9 mouse cellular contexts compared by ENCODE assay signal in the genomic region with DNA sequence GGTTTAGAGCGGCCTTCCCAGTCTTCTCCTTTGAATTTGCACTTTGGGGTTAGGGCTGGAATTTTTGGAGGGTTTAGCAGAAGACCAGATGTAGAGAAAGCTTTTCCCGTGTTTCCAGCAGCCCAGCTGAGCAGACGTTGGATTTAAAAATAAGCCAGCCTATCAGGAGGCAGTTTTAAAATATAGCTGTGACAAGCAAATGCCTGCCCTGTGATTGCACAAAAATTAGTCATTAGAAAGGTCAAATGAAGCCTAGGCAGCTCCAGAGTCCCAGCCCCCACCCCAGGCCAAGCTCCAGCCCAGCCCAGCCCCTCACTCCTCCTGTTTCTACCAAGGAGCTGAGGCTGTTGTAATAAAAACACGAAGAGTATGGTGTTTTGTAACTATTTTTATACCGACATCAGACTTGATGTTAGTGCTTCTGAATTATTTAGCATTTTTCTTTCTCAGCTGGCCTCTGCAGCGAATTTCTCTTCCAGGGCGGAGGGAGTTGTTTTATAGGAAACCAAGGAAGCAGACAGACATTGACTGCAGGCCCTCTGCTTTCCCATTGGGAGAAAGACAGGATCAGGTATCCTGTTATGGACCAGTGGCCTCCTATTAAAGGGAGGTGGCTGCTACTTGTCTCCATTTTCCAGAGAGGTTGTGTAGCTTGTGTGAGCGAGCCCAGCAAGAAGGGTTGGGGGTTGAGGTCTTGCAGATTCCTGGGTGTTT. TPM values are rescaled to one million over a fixed set of nuclear protein-coding genes. Genes with fewer than 3 reads are reported as not detected.
DNase-seq lines count a peak whose midpoint lies in the region; ATAC-seq and TF ChIP-seq lines count a peak whose summit lies in the region.
"Had no signal": no experiment of that assay in that cellular context is flagged by ENCODE, and none has a peak within 500 bp of the region (broad histone marks: within the 10 kb centered on the region; RNA-seq: fewer than 3 reads in every experiment).

No protein-coding gene starts in this region.

- H3K4me3 ChIP-seq in heart, embryonic 10.5 days, result no peak overlapping the region
- no peak overlapping the region for H3K4me3 ChIP-seq in left cerebral cortex, adult 2 months
- H3K4me3 ChIP-seq in embryonic facial prominence, embryonic 12.5 days, result no peak overlapping the region
- H3K4me3 ChIP-seq in midbrain, embryonic 15.5 days, result no peak overlapping the region
- H3K4me3 ChIP-seq: liver, embryonic 13.5 days had no signal

- H3K9ac ChIP-seq in embryonic facial prominence, embryonic 12.5 days, result no peak overlapping the region
- no peak overlapping the region for H3K9ac ChIP-seq in midbrain, embryonic 15.5 days
- H3K9ac ChIP-seq: liver, embryonic 13.5 days had no signal

- TF ChIP-seq CTCF in left cerebral cortex, adult 2 months (IDR thresholded peaks at IDR 0.05), result no peak

- H3K9me3 ChIP-seq in heart, embryonic 10.5 days, result no peaks in the 10 kb centered on the region
- H3K9me3 ChIP-seq in embryonic facial prominence, embryonic 12.5 days, result no peaks in the 10 kb centered on the region
- no peaks in the 10 kb centered on the region for H3K9me3 ChIP-seq in midbrain, embryonic 15.5 days
- H3K9me3 ChIP-seq: liver, embryonic 13.5 days had no signal

- no peak for ATAC-seq in embryonic facial prominence, embryonic 12.5 days (ENCODE audit: insufficient number of reproducible peaks, insufficient read depth, low FRiP score, low TSS enrichment)
- peak; percentile 5; the same call in 1 of the 2 replicates for ATAC-seq in midbrain, embryonic 15.5 days (replicated peaks)

- peaks cover 15% of the 10 kb centered on the region for H3K4me1 ChIP-seq in heart, embryonic 10.5 days
- peaks cover 29% of the 10 kb centered on the region for H3K4me1 ChIP-seq in embryonic facial prominence, embryonic 12.5 days
- H3K4me1 ChIP-seq in midbrain, embryonic 15.5 days, result peaks cover 17% of the 10 kb centered on the region
- H3K4me1 ChIP-seq: liver, embryonic 13.5 days had no signal

- H3K27ac ChIP-seq in heart, embryonic 10.5 days, result peak overlapping the region; percentile 57; the same call in 1 of the 2 replicates
- peak overlapping the region; percentile 78 for H3K27ac ChIP-seq in left cerebral cortex, adult 2 months
- H3K27ac ChIP-seq in embryonic facial prominence, embryonic 12.5 days, result peak overlapping the region; percentile 52; the same call in 1 of the 2 replicates
- H3K27ac ChIP-seq in midbrain, embryonic 15.5 days, result no peak overlapping the region
- H3K27ac ChIP-seq: liver, embryonic 13.5 days had no signal

- intact Hi-C loops in left cerebral cortex, adult 2 months (cut with DNase I), result no loop called here

- H3K36me3 ChIP-seq in heart, embryonic 10.5 days, result no peaks in the 10 kb centered on the region
- no peaks in the 10 kb centered on the region for H3K36me3 ChIP-seq in embryonic facial prominence, embryonic 12.5 days
- H3K36me3 ChIP-seq in midbrain, embryonic 15.5 days (replicated peaks), result no peaks in the 10 kb centered on the region
- H3K36me3 ChIP-seq: liver, embryonic 13.5 days had no signal

- DNase-seq in heart, embryonic 10.5 days (ENCODE audit: low spot score), result no peak
- DNase-seq in heart, adult 8-10 months (ENCODE audit: low spot score), result no peak
- DNase-seq in left cerebral cortex, adult 2 months (ENCODE audit: extremely low spot score in 1 of 2, low spot score in 2 of 2), result no peak
- DNase-seq in left cerebral cortex, adult 18-20 months (ENCODE audit: low spot score in 2 of 2), result no peak
- DNase-seq in c-Kit-positive CD71-positive TER-119-positive erythroid progenitor cells, embryonic 14.5 days (ENCODE audit: low spot score), result no peak
- no peak for DNase-seq in thymus, postnatal 25 days
- DNase-seq: liver, embryonic 13.5 days had no signal

- H3K4me2 ChIP-seq in embryonic facial prominence, embryonic 12.5 days (replicated peaks), result no peak overlapping the region
- H3K4me2 ChIP-seq in midbrain, embryonic 15.5 days, result no peak overlapping the region
- H3K4me2 ChIP-seq: liver, embryonic 13.5 days had no signal

- no peaks in the 10 kb centered on the region for H3K27me3 ChIP-seq in heart, embryonic 10.5 days (ENCODE audit: insufficient read depth, poor library complexity, severe bottlenecking)
- H3K27me3 ChIP-seq in embryonic facial prominence, embryonic 12.5 days, result no peaks in the 10 kb centered on the region
- no peaks in the 10 kb centered on the region for H3K27me3 ChIP-seq in midbrain, embryonic 15.5 days (replicated peaks)
- H3K27me3 ChIP-seq: liver, embryonic 13.5 days had no signal

- 72% methylated on average over 8 of the region's 8 CpGs for WGBS in heart, embryonic 10.5 days
- WGBS in embryonic facial prominence, embryonic 12.5 days, result 50% methylated on average over 8 of the region's 8 CpGs
- WGBS in midbrain, embryonic 15.5 days, result 63% methylated on average over 8 of the region's 8 CpGs

RNA-seq across cellular contexts. Expression of a gene that starts 59.1 kb away (rescaled TPM):
- 7.6 and 16.8 TPM in 2 replicates for polyA plus RNA-seq in heart, embryonic 10.5 days (2016; fragmentation: Nextera tagmentation; extraction: Ambion mirVana)
- total RNA-seq in heart, adult 8-10 months (2022), result 1 to 10 TPM in 2 of 4 experiments, under 1 TPM in 2; 0.34 to 1.4 (median 1.00) TPM
- total RNA-seq in left cerebral cortex, adult 2 months (2021), result 100 to 1,000 TPM; 158 to 160 TPM
- 100 to 1,000 TPM; 126 to 135 TPM for total RNA-seq in left cerebral cortex, adult 18-20 months (2021)
- 62.8 and 69.3 TPM in 2 replicates for polyA plus RNA-seq in embryonic facial prominence, embryonic 12.5 days (2016; fragmentation: Nextera tagmentation; extraction: Ambion mirVana)
- 46.9 and 52.7 TPM in 2 replicates for polyA plus RNA-seq in midbrain, embryonic 15.5 days (2015; fragmentation: Nextera tagmentation; extraction: Ambion mirVana)

Comparison
In these comparisons a context has a peak if more than half of its experiments do, and no peak if none do; other contexts are left out.
1. RNA of a gene that starts 59.1 kb away (total RNA-seq): 158 to 160 TPM in left cerebral cortex, adult 2 months and 126 to 135 TPM in left cerebral cortex, adult 18-20 months; 0.34 to 1.4 TPM in heart, adult 8-10 months; every median in the first group is over 10 times any median in the second.